Mouse (Mus musculus): ENCODE data around the gene Slit1.

GRCm38 (mm10) chr19:41617102-41617501 is 126.4 kb downstream of the Slit1 start:
- TF ChIP-seq TBP (conservative IDR thresholded peaks at IDR 0.05; ENCODE audit: low read depth, low read length) (no peak), ETS1 (conservative IDR thresholded peaks at IDR 0.05; ENCODE audit: low read depth, low read length) (no peak; the same call in 1 of the 2 replicates), ZNF384 (IDR thresholded peaks at IDR 0.05; ENCODE audit: low read depth, low read length) (no peak), CTCF (conservative IDR thresholded peaks at IDR 0.05 in 1 of 2, IDR thresholded peaks at IDR 0.05 in 1 of 2; ENCODE audit: low read depth in 2 of 2, low read length in 2 of 2) (no peak)

Data from CH12.LX (cell line).